Mouse (Mus musculus): ENCODE data around the gene Ntrk2. TPM values are rescaled to one million over a fixed set of nuclear protein-coding genes. Genes with fewer than 3 reads are reported as not detected.

Ntrk2 gene
- total and polyA plus RNA-seq, 2 experiments from 2014 or later: 160 to 233 TPM

DNA sequence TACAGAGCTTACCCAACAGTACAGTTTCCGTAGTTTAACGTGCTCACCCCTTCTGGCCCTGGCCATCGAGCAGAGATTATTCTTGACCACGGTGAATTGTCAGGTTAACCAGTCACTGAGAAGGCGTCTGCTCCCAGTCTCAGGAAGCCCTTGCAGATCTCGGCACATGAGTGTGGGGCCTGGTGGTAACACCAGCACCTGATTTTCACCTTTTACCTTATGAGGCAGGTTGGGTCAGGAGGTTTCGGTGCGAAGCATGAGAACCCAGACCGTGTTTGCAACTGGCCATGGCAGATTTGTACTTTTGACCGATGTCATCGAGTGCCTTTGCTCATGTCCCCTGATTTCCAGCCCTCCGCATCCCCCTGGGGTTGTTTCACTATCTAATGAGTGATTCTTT lies 131.5 kb downstream of the Ntrk2 start:
- no peak overlapping the region for H3K4me2 ChIP-seq (ENCODE audit: low read depth, low read length)
- H3K9me3 ChIP-seq (ENCODE audit: low read length): no peaks in the 10 kb centered on the region
- no peak overlapping the region for H3K9ac ChIP-seq (replicated peaks; ENCODE audit: low read length)
- H3K4me1 ChIP-seq (ENCODE audit: insufficient read depth, low read length): peaks cover 8% of the 10 kb centered on the region
- H3K27me3 ChIP-seq (ENCODE audit: insufficient read depth, low read length): no peaks in the 10 kb centered on the region
- no peak for ATAC-seq
- no peak for TF ChIP-seq CTCF (IDR thresholded peaks at IDR 0.05; ENCODE audit: low read depth)
- H3K36me3 ChIP-seq (ENCODE audit: insufficient read depth, low read length): no peaks in the 10 kb centered on the region; the same call in 1 of the 2 replicates
- 94% methylated on average over 12 of the region's 12 CpGs for WGBS
- no peak overlapping the region for H3K4me3 ChIP-seq (ENCODE audit: low read length)
- DNase-seq (ENCODE audit: low spot score): no peak
- H3K27ac ChIP-seq: peak overlapping the region; percentile 45; the same call in 1 of the 2 replicates

DNA sequence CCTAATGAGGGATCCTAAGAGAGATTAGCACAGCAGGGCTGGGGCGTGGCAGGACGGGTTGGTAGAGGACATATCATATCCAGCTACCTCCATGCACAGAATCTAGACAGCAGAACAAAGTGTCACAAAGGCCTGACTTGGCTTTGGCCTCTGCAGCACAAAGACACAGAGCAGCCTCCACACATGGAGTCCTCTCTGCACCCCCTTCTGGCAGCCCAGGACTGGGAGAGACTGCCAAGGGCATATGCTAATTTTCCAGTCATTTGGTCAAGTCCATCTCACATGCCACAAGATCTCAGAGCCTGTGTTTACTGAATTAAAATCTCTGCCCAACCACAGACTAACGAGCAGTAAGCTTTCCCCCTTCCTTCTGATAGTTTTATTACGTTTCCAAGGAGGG lies 132.1 kb downstream of the Ntrk2 start:
- H3K27ac ChIP-seq: peak overlapping the region; percentile 46; the same call in 1 of the 2 replicates
- H3K4me1 ChIP-seq (ENCODE audit: insufficient read depth, low read length): peaks cover 8% of the 10 kb centered on the region
- no peaks in the 10 kb centered on the region for H3K9me3 ChIP-seq (ENCODE audit: low read length)
- ATAC-seq (peak; percentile 80), DNase-seq (ENCODE audit: low spot score) (peak; percentile 79)
- no peaks in the 10 kb centered on the region for H3K27me3 ChIP-seq (ENCODE audit: insufficient read depth, low read length)
- H3K9ac ChIP-seq (replicated peaks; ENCODE audit: low read length): no peak overlapping the region
- no peaks in the 10 kb centered on the region; the same call in 1 of the 2 replicates for H3K36me3 ChIP-seq (ENCODE audit: insufficient read depth, low read length)
- H3K4me2 ChIP-seq (ENCODE audit: low read depth, low read length): no peak overlapping the region
- H3K4me3 ChIP-seq (ENCODE audit: low read length): no peak overlapping the region
- TF ChIP-seq CTCF (IDR thresholded peaks at IDR 0.05; ENCODE audit: low read depth): peak; percentile 49
- WGBS: 46% methylated on average over 4 of the region's 4 CpGs

DNA sequence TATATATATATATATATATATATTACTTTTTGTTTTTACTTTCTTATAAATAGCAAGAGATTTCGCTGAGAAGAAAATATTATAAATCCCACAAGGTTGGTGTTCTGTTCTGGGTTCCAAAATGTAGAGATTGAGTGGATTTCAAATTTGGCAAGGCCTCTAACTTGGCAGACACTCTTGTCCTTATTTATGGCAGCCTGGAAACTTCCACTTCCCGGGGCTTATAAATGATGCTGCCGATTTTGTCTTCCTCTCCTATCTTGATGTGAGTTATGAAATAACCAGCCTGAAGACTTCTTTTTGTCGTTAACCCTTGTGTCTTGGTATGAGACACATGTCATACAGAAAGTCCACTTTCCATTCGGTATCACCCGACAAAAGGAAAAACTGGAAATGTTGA lies 133.8 kb downstream of the Ntrk2 start:
- H3K27me3 ChIP-seq (ENCODE audit: insufficient read depth, low read length): no peaks in the 10 kb centered on the region
- DNase-seq (ENCODE audit: low spot score): no peak
- no peaks in the 10 kb centered on the region; the same call in 1 of the 2 replicates for H3K36me3 ChIP-seq (ENCODE audit: insufficient read depth, low read length)
- no peak overlapping the region for H3K4me3 ChIP-seq (ENCODE audit: low read length)
- no peak overlapping the region for H3K9ac ChIP-seq (replicated peaks; ENCODE audit: low read length)
- H3K4me1 ChIP-seq (ENCODE audit: insufficient read depth, low read length): peaks cover 3% of the 10 kb centered on the region
- ATAC-seq: no peak
- WGBS: 81% methylated on average over 6 of the region's 6 CpGs
- H3K4me2 ChIP-seq (ENCODE audit: low read depth, low read length): no peak overlapping the region
- H3K9me3 ChIP-seq (ENCODE audit: low read length): no peaks in the 10 kb centered on the region
- TF ChIP-seq CTCF (IDR thresholded peaks at IDR 0.05; ENCODE audit: low read depth): no peak
- no peak overlapping the region for H3K27ac ChIP-seq

GRCm38 (mm10) chr13:58940798-58941197 lies 134.4 kb downstream of the Ntrk2 start:
- Histone ChIP-seq H3K9me3 (ENCODE audit: low read length) (no peaks in the 10 kb centered on the region), H3K36me3 (ENCODE audit: insufficient read depth, low read length) (no peaks in the 10 kb centered on the region; the same call in 1 of the 2 replicates), H3K9ac (replicated peaks; ENCODE audit: low read length) (no peak overlapping the region), H3K27ac (no peak overlapping the region), H3K4me2 (ENCODE audit: low read depth, low read length) (no peak overlapping the region), H3K4me1 (ENCODE audit: insufficient read depth, low read length) (peaks cover 4% of the 10 kb centered on the region), H3K27me3 (ENCODE audit: insufficient read depth, low read length) (no peaks in the 10 kb centered on the region), H3K4me3 (ENCODE audit: low read length) (no peak overlapping the region)
- DNase-seq (ENCODE audit: low spot score) (no peak), ATAC-seq (no peak)
- 54% methylated on average over 7 of the region's 7 CpGs for WGBS
- TF ChIP-seq CTCF (IDR thresholded peaks at IDR 0.05; ENCODE audit: low read depth): no peak

- TF ChIP-seq CTCF (IDR thresholded peaks at IDR 0.05; ENCODE audit: low read depth): no peak
- H3K4me3 ChIP-seq (ENCODE audit: low read length): no peak overlapping the region
- H3K4me1 ChIP-seq (ENCODE audit: insufficient read depth, low read length): peaks cover 9% of the 10 kb centered on the region
- H3K27me3 ChIP-seq (ENCODE audit: insufficient read depth, low read length): no peaks in the 10 kb centered on the region
- no peak for ATAC-seq
- DNase-seq (ENCODE audit: low spot score): no peak
- H3K9ac ChIP-seq (replicated peaks; ENCODE audit: low read length): no peak overlapping the region
- no peaks in the 10 kb centered on the region; the same call in 1 of the 2 replicates for H3K36me3 ChIP-seq (ENCODE audit: insufficient read depth, low read length)
- H3K27ac ChIP-seq: peak overlapping the region; percentile 22; the same call in 1 of the 2 replicates
- no peaks in the 10 kb centered on the region for H3K9me3 ChIP-seq (ENCODE audit: low read length)
- 38% methylated on average over 6 of the region's 6 CpGs for WGBS
- no peak overlapping the region for H3K4me2 ChIP-seq (ENCODE audit: low read depth, low read length)
Measured at GRCm38 (mm10) chr13:58945781-58946180, 139.4 kb downstream of the Ntrk2 start.

DNA sequence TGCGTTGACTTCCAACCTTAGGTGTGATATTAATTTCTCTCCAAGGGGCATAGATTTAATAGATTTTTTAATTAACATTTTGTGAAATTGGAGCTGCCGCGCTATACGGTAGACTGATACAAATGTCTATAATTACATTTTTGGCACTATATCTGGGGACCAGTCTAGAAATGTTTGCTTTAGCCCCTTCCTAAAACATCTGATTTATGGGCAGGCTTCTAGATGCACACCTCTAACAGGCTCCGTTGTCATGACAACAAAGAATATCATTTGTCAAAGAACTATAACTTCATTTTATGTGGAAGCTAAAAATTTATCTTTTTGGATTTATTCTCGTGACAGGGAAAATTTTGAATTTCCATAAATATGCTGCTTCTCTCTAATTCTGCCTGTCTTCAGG lies 140.2 kb downstream of the Ntrk2 start:
- Histone ChIP-seq H3K27me3 (ENCODE audit: insufficient read depth, low read length) (no peaks in the 10 kb centered on the region), H3K9me3 (ENCODE audit: low read length) (no peaks in the 10 kb centered on the region), H3K36me3 (ENCODE audit: insufficient read depth, low read length) (no peaks in the 10 kb centered on the region), H3K27ac (no peak overlapping the region), H3K4me2 (ENCODE audit: low read depth, low read length) (no peak overlapping the region), H3K4me3 (ENCODE audit: low read length) (no peak overlapping the region), H3K4me1 (ENCODE audit: insufficient read depth, low read length) (peaks cover 9% of the 10 kb centered on the region), H3K9ac (replicated peaks; ENCODE audit: low read length) (no peak overlapping the region)
- 60% methylated on average over 6 of the region's 6 CpGs for WGBS
- no peak for TF ChIP-seq CTCF (IDR thresholded peaks at IDR 0.05; ENCODE audit: low read depth)
- DNase-seq (ENCODE audit: low spot score) (peak; percentile 44), ATAC-seq (peak; percentile 50; the same call in 1 of the 2 replicates)

GRCm38 (mm10) chr13:58947056-58947455 lies 140.7 kb downstream of the Ntrk2 start:
- no peak for ATAC-seq
- H3K4me1 ChIP-seq (ENCODE audit: insufficient read depth, low read length): peaks cover 9% of the 10 kb centered on the region
- WGBS: 39% methylated on average over 9 of the region's 9 CpGs
- no peak for TF ChIP-seq CTCF (IDR thresholded peaks at IDR 0.05; ENCODE audit: low read depth)
- no peaks in the 10 kb centered on the region for H3K36me3 ChIP-seq (ENCODE audit: insufficient read depth, low read length)
- H3K27me3 ChIP-seq (ENCODE audit: insufficient read depth, low read length): no peaks in the 10 kb centered on the region
- no peak overlapping the region for H3K27ac ChIP-seq
- peak; percentile 45 for DNase-seq (ENCODE audit: low spot score)
- no peaks in the 10 kb centered on the region for H3K9me3 ChIP-seq (ENCODE audit: low read length)
- no peak overlapping the region for H3K4me2 ChIP-seq (ENCODE audit: low read depth, low read length)
- no peak overlapping the region for H3K4me3 ChIP-seq (ENCODE audit: low read length)
- no peak overlapping the region for H3K9ac ChIP-seq (replicated peaks; ENCODE audit: low read length)
